Mouse (Mus musculus) heart, embryonic 13.5 days (tissue): ENCODE data around the gene Hdac9. TPM values are rescaled to one million over a fixed set of nuclear protein-coding genes. Genes with fewer than 3 reads are reported as not detected.

Experiments used
- ATAC-seq: fragments of 200-750 bp; cut with Nextera tagmentation; 2 replicates; pipeline ENCODE4 v1.8.0; 2017; ENCODE audit warnings: moderate TSS enrichment; ENCODE audit not compliant: insufficient number of reproducible peaks, low FRiP score, low TSS enrichment; ENCODE audit errors: extremely low read depth
- H3K27ac ChIP-seq: fragments of 300-500 bp; sonication (generic); replicated peaks from 2 replicates; pipeline ENCODE4 v1.5.1; 2015; ENCODE audit warnings: moderate library complexity, mild to moderate bottlenecking, inconsistent platforms
- H3K27me3 ChIP-seq: fragments of 300-500 bp; sonication (generic); replicated peaks from 2 replicates; pipeline ENCODE4 v1.6.1; 2015; ENCODE audit warnings: mild to moderate bottlenecking, inconsistent platforms
- H3K36me3 ChIP-seq: fragments of 300-500 bp; sonication (generic); 2 replicates; pipeline ENCODE4 v1.6.1; 2015; ENCODE audit warnings: mild to moderate bottlenecking, inconsistent platforms
- H3K4me1 ChIP-seq: fragments of 300-500 bp; sonication (generic); 2 replicates; pipeline ENCODE4 v1.6.1; 2015; ENCODE audit warnings: inconsistent platforms
- H3K4me2 ChIP-seq: fragments of 300-500 bp; sonication (generic); 2 replicates; pipeline ENCODE4 v1.6.1; 2015; ENCODE audit warnings: inconsistent platforms, mild to moderate bottlenecking, moderate library complexity
- H3K4me3 ChIP-seq: fragments of 300-500 bp; sonication (generic); 2 replicates; pipeline ENCODE4 v1.5.1; 2015; ENCODE audit warnings: moderate library complexity, mild to moderate bottlenecking, inconsistent platforms
- H3K9ac ChIP-seq: fragments of 300-500 bp; sonication (generic); 2 replicates; pipeline ENCODE4 v1.6.1; 2015; ENCODE audit warnings: inconsistent platforms, mild to moderate bottlenecking, moderate library complexity
- H3K9me3 ChIP-seq: fragments of 300-500 bp; sonication (generic); 2 replicates; pipeline ENCODE4 v1.6.1; 2016; ENCODE audit warnings: inconsistent platforms
- WGBS: fragments of 180-500 bp; shearing (Covaris S2); methylation state at CpG from one replicate; pipeline ENCODE4 v1.1.7; 2015; ENCODE audit warnings: mixed read lengths; 5-methylcytosine and 5-hydroxymethylcytosine counted together
- polyA plus RNA-seq: library from polyadenylated mRNA; unstranded; fragments of >200 nt; fragmentation: Nextera tagmentation; extraction: Ambion mirVana; gene quantifications from 2 replicates; pipeline ENCODE4 v1.2.1, GENCODE M21; 2015

Gene Hdac9
- polyA plus RNA-seq, 1 experiment from 2014 or later = 25.3 TPM

DNA sequence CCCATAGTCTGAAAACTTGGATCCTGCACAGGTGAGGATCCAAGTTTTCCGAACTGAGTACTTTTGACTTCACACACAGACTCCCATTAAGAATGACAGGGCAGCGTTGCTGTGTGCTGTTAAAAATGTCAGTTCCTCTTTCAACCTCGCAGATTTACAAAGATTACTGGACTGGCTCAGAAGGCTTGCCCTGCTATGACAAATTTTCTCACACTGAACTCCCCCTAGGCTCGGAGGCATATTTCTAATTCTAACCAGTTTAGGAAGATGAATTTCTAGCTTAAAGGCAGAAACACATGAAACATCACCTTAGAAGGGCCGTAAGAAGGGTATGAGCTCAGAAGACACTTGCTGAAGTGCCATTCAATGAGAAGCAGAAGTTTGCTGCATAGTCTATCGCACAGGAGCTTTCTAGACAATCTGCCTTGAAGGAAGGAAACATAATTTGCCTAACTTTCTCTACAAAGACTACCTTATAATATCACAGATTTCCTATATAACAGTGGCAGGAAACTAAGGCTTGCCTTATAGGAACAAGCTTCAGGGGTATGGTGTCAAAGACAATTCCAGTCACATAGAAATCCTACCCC, 137.4 kb downstream of the Hdac9 start:
- no peak overlapping the region for H3K9ac ChIP-seq
- no peaks in the 10 kb centered on the region for H3K9me3 ChIP-seq
- WGBS = 69% methylated on average over 6 of the region's 6 CpGs
- no peaks in the 10 kb centered on the region for H3K36me3 ChIP-seq
- no peak overlapping the region for H3K27ac ChIP-seq
- H3K4me2 ChIP-seq = no peak overlapping the region
- H3K4me3 ChIP-seq = no peak overlapping the region
- no peaks in the 10 kb centered on the region for H3K27me3 ChIP-seq
- ATAC-seq = no peak
- H3K4me1 ChIP-seq = no peaks in the 10 kb centered on the region

DNA sequence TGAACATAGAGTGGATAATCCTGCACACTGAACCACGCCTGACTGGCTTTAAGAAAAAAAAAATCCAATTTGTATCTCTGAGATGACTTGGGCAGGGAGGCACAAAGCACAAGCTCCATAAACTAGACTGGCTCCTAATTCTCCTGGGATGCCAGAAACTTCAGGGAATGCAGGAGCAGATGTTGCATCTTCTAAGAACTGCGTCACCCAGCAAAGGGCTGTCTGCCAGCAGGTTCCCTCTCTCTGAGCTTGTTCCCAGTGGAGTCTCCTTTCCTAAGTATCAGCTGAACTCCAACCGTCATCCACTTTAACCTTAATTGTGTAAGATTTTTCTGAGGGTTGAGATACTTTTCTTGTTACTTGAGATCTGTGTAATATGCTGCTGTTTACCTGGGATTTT, 140.7 kb downstream of the Hdac9 start:
- H3K4me1 ChIP-seq = no peaks in the 10 kb centered on the region
- H3K27ac ChIP-seq = no peak overlapping the region
- no peak overlapping the region for H3K4me2 ChIP-seq
- 65% methylated on average over 3 of the region's 3 CpGs for WGBS
- H3K36me3 ChIP-seq = no peaks in the 10 kb centered on the region
- no peaks in the 10 kb centered on the region for H3K9me3 ChIP-seq
- no peak for ATAC-seq
- H3K4me3 ChIP-seq = no peak overlapping the region
- H3K27me3 ChIP-seq = no peaks in the 10 kb centered on the region
- H3K9ac ChIP-seq = no peak overlapping the region

DNA sequence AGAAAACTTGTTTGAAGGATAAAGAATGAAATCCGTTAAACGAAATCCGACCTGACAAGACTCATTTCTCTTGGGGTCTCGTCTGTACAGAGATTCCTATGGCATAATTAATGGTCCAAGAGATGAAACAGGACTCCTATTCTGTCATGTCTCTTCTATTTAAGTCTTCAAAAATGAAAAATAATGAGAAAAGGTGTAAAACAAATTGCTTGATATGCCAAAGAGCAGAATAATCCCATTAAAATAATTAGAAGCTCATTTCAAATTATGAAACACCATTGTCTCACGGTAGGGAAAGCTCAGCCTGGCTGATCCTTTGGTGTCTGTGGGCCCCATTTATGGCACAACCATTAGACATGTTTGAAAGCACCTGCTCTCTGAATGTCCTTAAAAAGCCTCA, 142.8 kb downstream of the Hdac9 start:
- H3K4me1 ChIP-seq = no peaks in the 10 kb centered on the region
- H3K4me3 ChIP-seq = no peak overlapping the region
- no peaks in the 10 kb centered on the region for H3K9me3 ChIP-seq
- no peaks in the 10 kb centered on the region for H3K36me3 ChIP-seq
- no peak overlapping the region for H3K4me2 ChIP-seq
- no peak overlapping the region for H3K27ac ChIP-seq
- H3K27me3 ChIP-seq = no peaks in the 10 kb centered on the region
- no peak for ATAC-seq
- no peak overlapping the region for H3K9ac ChIP-seq
- WGBS = 70% methylated on average over 5 of the region's 5 CpGs

DNA sequence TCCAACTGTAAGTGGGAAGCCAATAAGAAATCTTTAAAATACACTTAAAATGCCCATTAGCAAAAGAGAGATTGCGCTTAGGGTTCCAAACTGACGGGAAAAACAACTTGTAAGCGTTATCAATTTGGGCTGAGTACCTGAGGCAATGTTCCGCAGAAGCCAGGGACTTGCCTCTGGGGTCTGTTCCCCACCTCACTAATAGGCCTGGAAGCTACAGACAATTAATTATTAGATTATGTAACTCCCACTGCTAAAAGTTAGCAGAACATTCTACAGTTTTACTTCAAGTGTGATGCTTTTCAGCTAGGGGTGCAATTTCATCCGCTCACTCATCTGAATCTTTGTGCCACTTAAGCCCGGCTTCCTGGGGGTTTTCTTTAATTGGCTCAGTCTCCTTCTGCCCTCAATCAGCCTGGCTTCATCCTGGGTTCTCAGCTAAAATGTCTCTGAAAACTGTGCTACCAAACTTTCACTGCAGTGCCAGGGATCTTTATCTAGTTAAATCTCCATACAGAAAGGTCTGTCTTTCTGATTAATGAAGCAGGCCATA, 149.6 kb downstream of the Hdac9 start:
- no peak overlapping the region for H3K4me3 ChIP-seq
- no peak overlapping the region for H3K9ac ChIP-seq
- no peak overlapping the region for H3K4me2 ChIP-seq
- H3K9me3 ChIP-seq = no peaks in the 10 kb centered on the region
- ATAC-seq = no peak
- no peak overlapping the region for H3K27ac ChIP-seq
- WGBS = 76% methylated on average over 6 of the region's 6 CpGs
- no peaks in the 10 kb centered on the region for H3K36me3 ChIP-seq
- peaks cover 5% of the 10 kb centered on the region for H3K4me1 ChIP-seq
- no peaks in the 10 kb centered on the region for H3K27me3 ChIP-seq

DNA sequence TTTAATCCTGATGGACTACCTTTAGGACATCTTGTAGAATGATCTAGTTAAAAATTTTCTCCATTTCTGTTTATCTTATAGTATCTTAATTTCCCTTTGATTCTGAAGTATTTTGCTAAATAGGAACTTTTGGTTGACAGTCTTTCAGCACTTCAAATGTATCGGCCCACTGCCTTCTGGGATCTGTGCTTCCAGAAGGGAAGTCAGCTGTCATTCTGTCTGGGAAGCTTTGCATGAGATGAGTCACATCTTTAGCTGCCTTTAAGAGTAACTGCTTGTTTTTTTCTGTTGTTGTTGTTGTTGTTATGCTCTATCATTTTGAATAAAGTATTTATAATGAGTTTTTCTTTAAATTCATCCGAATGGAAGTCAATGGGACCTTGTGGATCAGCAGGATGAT, 169.6 kb downstream of the Hdac9 start:
- Histone ChIP-seq H3K9ac (no peak overlapping the region), H3K27ac (no peak overlapping the region), H3K4me3 (no peak overlapping the region), H3K9me3 (no peaks in the 10 kb centered on the region), H3K36me3 (no peaks in the 10 kb centered on the region), H3K4me2 (no peak overlapping the region), H3K27me3 (no peaks in the 10 kb centered on the region), H3K4me1 (no peaks in the 10 kb centered on the region)
- no peak for ATAC-seq
- 62% methylated on average over 2 of the region's 2 CpGs for WGBS

DNA sequence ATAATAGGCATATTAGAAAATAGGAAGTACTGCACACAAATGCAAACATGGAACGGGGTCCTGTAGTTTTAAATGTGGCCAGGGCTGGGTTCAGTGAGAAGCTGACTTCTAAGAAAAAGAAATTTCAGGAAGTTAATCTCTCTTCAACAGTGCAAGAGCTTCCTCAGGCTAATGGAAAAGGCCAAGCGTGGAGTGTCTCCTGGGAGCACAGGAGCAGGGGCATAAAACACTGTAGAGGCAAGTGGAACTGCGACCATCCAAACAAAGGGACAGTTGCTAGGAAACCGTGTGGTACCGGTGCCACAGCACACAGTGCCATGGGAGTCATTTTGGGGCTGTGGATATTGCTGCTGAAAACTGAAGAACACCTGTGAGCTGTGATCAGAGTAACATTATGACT, 191.7 kb downstream of the Hdac9 start:
- no peaks in the 10 kb centered on the region for H3K27me3 ChIP-seq
- no peaks in the 10 kb centered on the region for H3K36me3 ChIP-seq
- H3K4me2 ChIP-seq = no peak overlapping the region
- H3K4me1 ChIP-seq = peaks cover 8% of the 10 kb centered on the region
- ATAC-seq = no peak
- no peak overlapping the region for H3K9ac ChIP-seq
- no peaks in the 10 kb centered on the region; the same call in 1 of the 2 replicates for H3K9me3 ChIP-seq
- H3K4me3 ChIP-seq = no peak overlapping the region
- no peak overlapping the region for H3K27ac ChIP-seq
- WGBS = 65% methylated on average over 5 of the region's 5 CpGs

DNA sequence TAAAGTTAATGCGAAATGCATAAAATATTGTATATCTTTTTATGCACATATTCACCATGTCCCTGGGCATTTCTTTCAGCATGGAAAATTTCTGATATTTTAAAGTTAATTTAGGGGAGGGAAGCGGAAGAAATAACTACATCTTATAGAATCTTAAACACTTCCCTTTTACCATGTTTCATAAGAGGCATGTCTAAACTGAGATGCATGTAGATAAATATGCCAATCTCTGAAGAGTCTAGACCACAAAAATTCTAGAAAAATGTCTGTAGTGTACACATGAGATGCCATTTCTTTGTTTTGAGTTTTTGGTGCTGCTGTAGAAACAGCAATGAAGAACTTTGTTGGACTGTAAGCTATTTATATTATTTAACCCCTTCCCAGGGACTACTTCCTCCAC, 192.6 kb downstream of the Hdac9 start:
- Histone ChIP-seq H3K36me3 (no peaks in the 10 kb centered on the region), H3K4me2 (no peak overlapping the region), H3K27ac (no peak overlapping the region), H3K27me3 (no peaks in the 10 kb centered on the region), H3K4me3 (no peak overlapping the region), H3K4me1 (peaks cover 8% of the 10 kb centered on the region), H3K9me3 (no peaks in the 10 kb centered on the region; the same call in 1 of the 2 replicates), H3K9ac (no peak overlapping the region)
- ATAC-seq = no peak
- WGBS = 82% methylated on average over 2 of the region's 2 CpGs

DNA sequence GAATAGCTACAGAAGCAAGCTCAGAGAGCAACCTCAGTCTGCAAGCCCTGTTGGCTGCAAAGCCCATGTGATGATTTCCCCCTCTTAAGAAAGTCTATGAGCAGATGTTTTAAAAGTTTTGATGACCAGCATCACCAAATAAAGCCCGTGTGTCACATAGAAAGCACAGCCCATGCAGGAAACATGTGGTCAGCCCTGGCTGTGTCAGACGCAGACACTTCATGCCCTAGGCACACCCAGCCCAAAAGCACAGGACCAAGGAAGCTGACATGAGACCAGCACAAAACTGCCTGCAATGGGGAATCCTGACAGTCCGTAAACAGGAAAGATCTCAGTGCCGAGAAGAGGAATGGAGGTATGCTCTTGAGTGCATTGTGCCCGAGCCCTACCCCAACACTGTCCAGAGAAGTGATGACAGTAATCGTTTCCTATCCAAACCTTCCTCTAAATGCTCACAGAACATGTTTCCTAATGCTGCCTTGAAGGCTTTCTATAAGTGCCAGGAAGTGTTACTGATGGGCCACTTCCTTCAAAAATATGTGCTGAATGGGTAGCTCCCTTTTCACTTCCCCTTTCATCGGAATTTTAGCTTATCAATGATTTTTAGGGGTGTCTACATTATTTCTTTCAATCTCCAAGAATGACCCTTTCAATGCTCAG, 193.9 kb downstream of the Hdac9 start:
- Histone ChIP-seq H3K4me1 (peaks cover 8% of the 10 kb centered on the region), H3K4me3 (no peak overlapping the region), H3K27me3 (no peaks in the 10 kb centered on the region), H3K9me3 (no peaks in the 10 kb centered on the region), H3K36me3 (no peaks in the 10 kb centered on the region), H3K9ac (no peak overlapping the region), H3K27ac (no peak overlapping the region), H3K4me2 (peak overlapping the region; percentile 24; the same call in 1 of the 2 replicates)
- 35% methylated on average over 7 of the region's 7 CpGs for WGBS
- no peak for ATAC-seq

DNA sequence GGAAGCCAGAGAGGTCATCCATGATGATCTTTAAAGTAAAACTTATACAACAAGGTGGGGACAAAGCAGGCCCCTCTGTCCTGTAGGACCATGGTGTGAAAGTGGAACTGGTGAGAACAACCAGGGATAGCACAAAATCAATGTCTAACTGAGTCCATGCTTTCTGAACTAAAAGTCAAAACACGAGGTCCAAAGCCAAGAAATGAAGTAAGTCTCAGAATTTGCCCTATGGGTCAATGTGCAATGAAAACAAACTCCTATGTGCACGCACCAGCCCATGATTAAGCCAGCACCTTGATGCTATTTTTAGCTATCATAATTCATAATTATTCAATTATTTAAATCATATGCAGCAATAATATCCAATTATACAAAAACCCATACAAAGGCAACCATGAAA, 196.0 kb downstream of the Hdac9 start:
- no peak overlapping the region for H3K4me2 ChIP-seq
- no peaks in the 10 kb centered on the region for H3K9me3 ChIP-seq
- H3K4me1 ChIP-seq = peaks cover 8% of the 10 kb centered on the region
- 68% methylated on average over 2 of the region's 2 CpGs for WGBS
- H3K4me3 ChIP-seq = no peak overlapping the region
- no peak for ATAC-seq
- H3K36me3 ChIP-seq = no peaks in the 10 kb centered on the region
- no peaks in the 10 kb centered on the region for H3K27me3 ChIP-seq
- H3K27ac ChIP-seq = no peak overlapping the region
- H3K9ac ChIP-seq = no peak overlapping the region

DNA sequence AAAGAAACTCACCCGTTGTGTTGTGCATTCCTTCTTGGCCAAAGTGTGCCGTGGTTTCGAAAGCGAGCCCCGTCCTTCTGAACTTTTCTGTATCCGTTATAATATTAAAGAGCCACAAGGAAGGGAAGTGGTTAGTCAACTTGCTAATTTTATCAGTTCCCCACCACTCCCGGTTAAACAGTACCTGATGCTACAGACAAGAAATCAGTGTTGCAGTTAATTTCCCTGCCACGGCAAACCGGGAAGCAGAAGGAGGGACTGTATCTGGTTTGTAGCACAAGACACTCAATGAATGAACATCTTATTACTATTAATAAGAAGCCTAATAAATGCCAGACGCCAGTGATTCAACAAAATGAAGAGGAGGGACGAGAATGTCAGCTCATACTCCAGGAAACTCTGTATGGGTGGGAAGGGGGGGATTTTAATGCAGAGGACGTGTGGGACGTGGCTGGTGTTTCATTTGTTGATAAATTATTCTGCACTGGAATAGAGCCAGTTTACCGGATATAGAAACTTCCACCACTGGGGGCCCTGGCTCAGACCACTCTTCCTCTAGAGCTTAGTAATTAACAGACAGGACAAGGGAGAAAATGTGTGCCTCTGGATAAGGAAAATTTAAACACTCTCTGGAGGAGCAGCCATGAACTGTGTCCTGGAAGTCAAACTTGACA, 202.5 kb downstream of the Hdac9 start:
- WGBS = 42% methylated on average over 14 of the region's 14 CpGs
- H3K27ac ChIP-seq = peak overlapping the region; percentile 63
- no peaks in the 10 kb centered on the region for H3K36me3 ChIP-seq
- H3K9ac ChIP-seq = peak overlapping the region; percentile 63
- no peaks in the 10 kb centered on the region for H3K27me3 ChIP-seq
- no peak for ATAC-seq
- no peaks in the 10 kb centered on the region for H3K9me3 ChIP-seq
- H3K4me1 ChIP-seq = peaks cover 11% of the 10 kb centered on the region
- H3K4me3 ChIP-seq = peak overlapping the region; percentile 36
- peak overlapping the region; percentile 55 for H3K4me2 ChIP-seq

DNA sequence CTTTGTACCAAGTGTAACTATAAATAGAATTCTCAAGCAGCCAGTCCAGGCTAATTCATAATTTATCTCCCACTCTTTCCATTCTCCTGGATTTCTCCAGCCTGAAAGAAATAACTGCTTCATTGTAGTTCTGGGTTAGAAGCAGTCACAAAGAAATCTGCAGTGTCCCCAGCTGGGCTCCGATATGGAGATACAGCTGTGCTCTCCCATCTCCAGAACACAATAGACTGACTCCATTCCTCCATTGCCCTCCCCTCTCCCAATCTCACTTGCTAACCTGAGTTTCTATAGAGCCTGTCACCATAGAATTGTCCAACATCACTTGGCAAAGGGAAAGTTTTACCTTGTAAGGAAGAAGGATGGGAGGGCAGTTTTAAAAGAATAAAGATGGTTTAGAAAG, 218.9 kb downstream of the Hdac9 start:
- H3K9ac ChIP-seq = no peak overlapping the region
- H3K4me2 ChIP-seq = peak overlapping the region; percentile 33
- H3K4me3 ChIP-seq = no peak overlapping the region
- H3K27me3 ChIP-seq = no peaks in the 10 kb centered on the region
- no peak for ATAC-seq
- 0 out of 2 replicates have a peak, but pooled peaks cover 3% of the 10 kb centered on the region for H3K9me3 ChIP-seq
- H3K27ac ChIP-seq = peak overlapping the region; percentile 48
- peaks cover 29% of the 10 kb centered on the region for H3K4me1 ChIP-seq
- 26% methylated on average over 1 of the region's 1 CpGs for WGBS
- no peaks in the 10 kb centered on the region for H3K36me3 ChIP-seq
